Mouse (Mus musculus) limb, embryonic 12.5 days (tissue): Measurements from ENCODE around the gene 4931400O07Rik. TPM values are rescaled to one million over a fixed set of nuclear protein-coding genes. Genes with fewer than 3 reads are reported as not detected.

Source experiments
- ATAC-seq: fragments of 200-750 bp; cut with Nextera tagmentation; 2 replicates; pipeline ENCODE4 v1.8.0; 2017; ENCODE audit warnings: low read depth, moderate TSS enrichment; ENCODE audit not compliant: insufficient number of reproducible peaks, insufficient read depth, low FRiP score, low TSS enrichment
- H3K27ac ChIP-seq: fragments of 300-500 bp; sonication (generic); 2 replicates; pipeline ENCODE4 v1.5.1; 2016; ENCODE audit warnings: mild to moderate bottlenecking, moderate library complexity
- H3K27me3 ChIP-seq: fragments of 300-500 bp; sonication (generic); 2 replicates; pipeline ENCODE4 v1.6.1; 2016; ENCODE audit warnings: mild to moderate bottlenecking, moderate library complexity
- H3K36me3 ChIP-seq: fragments of 300-500 bp; sonication (generic); 2 replicates; pipeline ENCODE4 v1.6.1; 2016; ENCODE audit warnings: mild to moderate bottlenecking, moderate library complexity
- H3K4me1 ChIP-seq: fragments of 300-500 bp; sonication (generic); replicated peaks from 2 replicates; pipeline ENCODE4 v1.6.1; 2016
- H3K4me2 ChIP-seq: fragments of 300-500 bp; sonication (generic); 2 replicates; pipeline ENCODE4 v1.6.1; 2016; ENCODE audit warnings: mild to moderate bottlenecking, moderate library complexity
- H3K4me3 ChIP-seq: fragments of 300-500 bp; sonication (generic); replicated peaks from 2 replicates; pipeline ENCODE4 v1.5.1; 2016; ENCODE audit warnings: mild to moderate bottlenecking
- H3K9ac ChIP-seq: fragments of 300-500 bp; sonication (generic); replicated peaks from 2 replicates; pipeline ENCODE4 v1.6.1; 2016; ENCODE audit warnings: mild to moderate bottlenecking, moderate library complexity
- H3K9me3 ChIP-seq: fragments of 300-500 bp; sonication (generic); 2 replicates; pipeline ENCODE4 v1.6.1; 2016; ENCODE audit warnings: mild to moderate bottlenecking, moderate library complexity
- WGBS: fragments of 180-500 bp; shearing (Covaris S2); methylation state at CpG from one replicate; pipeline ENCODE4 v1.1.7; 2016; 5-methylcytosine and 5-hydroxymethylcytosine counted together
- polyA plus RNA-seq: library from polyadenylated mRNA; unstranded; fragments of >200 nt; fragmentation: Nextera tagmentation; extraction: Ambion mirVana; gene quantifications from 2 replicates; pipeline ENCODE4 v1.2.1, GENCODE M21; 2016

The 4931400O07Rik gene
- polyA plus RNA-seq, result not detected in 2 replicates

DNA sequence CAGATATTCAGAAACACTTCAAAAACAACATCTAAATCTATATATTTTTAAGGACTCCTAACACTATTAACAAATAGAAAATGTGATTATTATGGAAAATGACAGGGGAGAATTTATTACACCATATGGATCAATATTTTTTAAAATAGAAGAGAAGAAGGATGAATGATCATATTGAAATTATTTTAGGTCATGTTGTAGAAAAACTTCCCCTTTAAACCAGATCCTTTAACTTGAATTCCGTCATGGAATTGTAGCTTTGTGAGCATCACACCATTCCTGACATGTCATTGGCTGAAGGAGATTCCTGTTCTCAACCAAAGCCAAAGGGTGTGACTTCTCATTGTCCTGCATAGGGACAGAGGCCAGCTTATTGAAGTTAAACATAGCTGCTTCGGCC lies at the start of gene 4931400O07Rik:
Gene 4931400O07Rik, plus strand, starts transcription at position 301 of the 400 bp plus-strand sequence.
- Histone ChIP-seq H3K9ac (no peak within 1 kb of the TSS), H3K27me3 (no peaks in the 10 kb centered on the region), H3K4me3 (no peak within 1 kb of the TSS), H3K36me3 (no peaks in the 10 kb centered on the region), H3K9me3 (no peaks in the 10 kb centered on the region), H3K4me2 (no peak within 1 kb of the TSS), H3K27ac (no peak within 1 kb of the TSS), H3K4me1 (no peaks in the 10 kb centered on the region)
- no peak for ATAC-seq
- 84% methylated on average over 2 of the region's 2 CpGs for WGBS

Other genes starting within 250 kb of the 4931400O07Rik start
- not detected in 2 replicates for gene 4933402E13Rik, start 184.5 kb upstream of the 4931400O07Rik start, polyA plus RNA-seq